Mouse (Mus musculus) monocyte, adult 5-6 weeks (primary cell): ENCODE data around the gene Fnbp4. TPM values are rescaled to one million over a fixed set of nuclear protein-coding genes. Genes with fewer than 3 reads are reported as not detected.

Experiments used
- ATAC-seq: fragments of 153-309, 156-312 bp; replicated peaks from 2 replicates; pipeline ENCODE4 v1.8.0; 2017; ENCODE audit warnings: mild to moderate bottlenecking; ENCODE audit not compliant: low TSS enrichment, insufficient number of reproducible peaks, severe bottlenecking, poor library complexity, low FRiP score
- total RNA-seq: library from RNA; stranded (forward); fragments of 200-1000, 200-491, 200-594 nt; gene quantifications from 3 replicates; pipeline ENCODE4 v1.2.3, GENCODE M21; 2017

Gene Fnbp4
- 190 to 295 TPM (median 209 TPM) in 3 replicates for total RNA-seq

GRCm38 (mm10) chr2:90745053-90745678 is at the start of gene Fnbp4:
Gene Fnbp4, plus strand, starts transcription at chr2:90745370.
- ATAC-seq: peak; percentile 98

GRCm38 (mm10) chr2:90700943-90701342 is 44.2 kb upstream of the Fnbp4 start:
- ATAC-seq: no peak

GRCm38 (mm10) chr2:90708548-90708947 is 36.6 kb upstream of the Fnbp4 start:
- ATAC-seq: no peak

GRCm38 (mm10) chr2:90715555-90716092 is 29.5 kb upstream of the Fnbp4 start:
- no peak for ATAC-seq

DNA sequence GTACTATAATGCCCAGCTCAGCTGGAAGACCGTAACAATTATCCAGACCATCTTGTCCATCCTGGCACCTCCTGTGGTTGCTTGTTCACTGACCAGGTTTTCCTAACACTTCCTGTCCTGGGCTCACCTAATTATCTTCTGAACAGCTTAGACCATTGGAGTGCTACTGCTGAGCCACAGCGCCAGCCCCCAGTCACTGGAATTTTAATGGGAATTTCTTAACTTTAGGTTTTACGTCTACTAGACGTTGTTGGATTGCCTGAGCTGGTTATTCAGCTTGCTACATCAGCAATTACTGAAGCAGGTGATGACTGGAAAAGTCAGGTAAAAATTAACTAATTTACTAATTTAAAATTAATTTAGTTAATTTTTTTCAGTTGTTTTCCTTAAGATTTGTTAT is 27.8 kb upstream of the Fnbp4 start:
- ATAC-seq: no peak

- ATAC-seq: no peak
Measured at GRCm38 (mm10) chr2:90717948-90718347, 27.2 kb upstream of the Fnbp4 start.

DNA sequence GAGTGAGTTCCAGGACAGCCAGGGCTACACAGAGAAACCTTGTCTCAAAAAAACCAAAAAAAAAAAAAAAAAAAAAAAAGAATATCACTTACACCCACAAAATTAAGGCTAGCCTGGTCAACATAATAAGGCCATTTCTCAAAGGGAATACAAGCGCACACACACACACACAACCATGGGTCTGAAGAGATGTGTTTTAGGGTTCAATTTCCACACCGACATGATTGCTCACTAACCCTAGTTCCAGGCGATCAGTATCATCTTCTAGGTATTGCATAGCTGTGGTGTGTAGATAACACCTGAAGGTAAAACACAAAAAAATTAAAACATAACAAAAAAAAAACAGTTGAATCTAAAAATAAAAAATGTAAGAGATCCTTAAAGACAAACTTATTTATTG is 18.4 kb upstream of the Fnbp4 start:
- ATAC-seq: no peak

- no peak for ATAC-seq
Measured at GRCm38 (mm10) chr2:90735326-90735725, 9.8 kb upstream of the Fnbp4 start.

DNA sequence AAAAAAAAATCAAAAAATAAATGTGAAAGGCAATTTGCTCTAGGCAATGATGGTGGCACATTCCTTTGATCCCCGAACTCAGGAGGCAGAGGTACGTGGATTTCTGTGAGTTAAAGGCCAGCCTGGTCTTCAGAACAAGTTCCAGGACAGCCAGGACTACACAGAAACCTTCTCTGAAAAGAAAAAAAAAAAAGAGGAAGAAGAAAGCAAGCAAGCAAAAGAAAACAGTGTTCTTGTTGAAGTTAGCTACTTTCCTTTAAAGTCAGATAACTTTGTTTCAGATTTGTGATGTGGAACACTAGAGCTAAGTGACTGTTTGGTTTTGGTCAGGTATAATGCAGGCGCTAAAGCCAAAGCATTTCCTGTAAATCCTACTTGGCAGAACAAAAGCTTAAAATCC is 6.4 kb upstream of the Fnbp4 start:
- no peak for ATAC-seq

GRCm38 (mm10) chr2:90739327-90739726 is 5.8 kb upstream of the Fnbp4 start:
- no peak for ATAC-seq

GRCm38 (mm10) chr2:90739921-90740320 is 5.2 kb upstream of the Fnbp4 start:
- no peak for ATAC-seq

- ATAC-seq: no peak
Measured at GRCm38 (mm10) chr2:90744285-90745052, 701 bp upstream of the Fnbp4 start.

DNA sequence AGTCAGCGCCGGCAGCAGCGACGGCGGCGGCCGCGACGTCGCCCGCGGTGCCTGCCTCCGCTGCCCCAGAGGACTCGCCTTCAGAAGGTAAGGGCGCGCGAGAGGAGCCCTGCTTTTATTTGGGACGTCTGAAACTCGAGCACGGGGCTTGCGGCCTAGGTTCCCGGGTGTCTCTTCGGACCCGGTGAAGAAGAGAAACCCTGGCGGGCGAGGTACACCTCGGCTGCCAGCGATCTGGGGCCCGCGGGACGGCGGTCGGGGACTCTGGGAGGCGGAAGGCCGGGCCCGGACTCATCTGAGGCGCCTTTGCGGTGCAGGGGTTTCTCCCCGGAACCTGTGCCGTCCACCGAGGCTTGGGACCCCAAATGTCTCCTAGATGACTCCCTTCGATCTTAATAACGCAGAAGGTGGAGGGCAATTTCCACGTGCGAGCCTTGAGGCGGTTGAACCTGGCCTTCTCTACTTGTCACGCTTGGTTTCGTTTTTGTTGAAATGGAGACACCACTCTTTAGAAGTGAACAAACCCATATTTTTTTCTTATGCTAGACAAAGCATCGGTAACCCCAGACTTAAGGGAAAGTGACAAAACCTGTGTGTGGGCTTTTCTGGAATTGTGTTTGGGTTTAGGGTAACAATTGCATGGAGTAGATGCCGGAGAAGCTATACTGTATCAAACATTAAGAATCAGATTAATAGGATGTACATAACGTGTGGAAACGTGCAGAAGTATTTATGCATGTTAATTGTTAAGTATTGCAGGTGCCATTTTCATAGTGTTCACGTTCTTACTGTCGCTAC is 769 bp downstream of the Fnbp4 start:
- 0 out of 2 replicates have a peak, but pooled peaks have one; percentile 2 for ATAC-seq

GRCm38 (mm10) chr2:90746538-90746865 is 1.3 kb downstream of the Fnbp4 start:
- ATAC-seq: no peak

DNA sequence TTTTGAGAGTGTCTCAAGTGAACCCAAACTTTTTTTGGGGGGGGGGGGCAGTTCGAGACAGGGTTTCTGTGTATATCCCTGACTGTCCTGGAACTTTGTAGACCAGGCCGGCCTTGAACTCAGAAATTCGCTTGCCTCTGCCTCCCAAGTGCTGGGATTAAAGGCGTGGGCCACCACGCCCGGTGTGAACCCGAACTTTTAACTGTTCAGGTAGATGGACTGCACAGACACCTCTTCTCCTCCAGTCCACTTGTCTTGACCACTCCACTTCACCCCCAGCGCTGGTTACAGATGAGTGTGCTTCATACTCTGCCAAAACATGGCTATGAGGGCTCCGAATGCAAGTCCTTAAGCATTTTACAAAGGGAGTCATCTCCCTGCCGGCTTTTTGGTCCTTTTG is 2.0 kb downstream of the Fnbp4 start:
- no peak for ATAC-seq

DNA sequence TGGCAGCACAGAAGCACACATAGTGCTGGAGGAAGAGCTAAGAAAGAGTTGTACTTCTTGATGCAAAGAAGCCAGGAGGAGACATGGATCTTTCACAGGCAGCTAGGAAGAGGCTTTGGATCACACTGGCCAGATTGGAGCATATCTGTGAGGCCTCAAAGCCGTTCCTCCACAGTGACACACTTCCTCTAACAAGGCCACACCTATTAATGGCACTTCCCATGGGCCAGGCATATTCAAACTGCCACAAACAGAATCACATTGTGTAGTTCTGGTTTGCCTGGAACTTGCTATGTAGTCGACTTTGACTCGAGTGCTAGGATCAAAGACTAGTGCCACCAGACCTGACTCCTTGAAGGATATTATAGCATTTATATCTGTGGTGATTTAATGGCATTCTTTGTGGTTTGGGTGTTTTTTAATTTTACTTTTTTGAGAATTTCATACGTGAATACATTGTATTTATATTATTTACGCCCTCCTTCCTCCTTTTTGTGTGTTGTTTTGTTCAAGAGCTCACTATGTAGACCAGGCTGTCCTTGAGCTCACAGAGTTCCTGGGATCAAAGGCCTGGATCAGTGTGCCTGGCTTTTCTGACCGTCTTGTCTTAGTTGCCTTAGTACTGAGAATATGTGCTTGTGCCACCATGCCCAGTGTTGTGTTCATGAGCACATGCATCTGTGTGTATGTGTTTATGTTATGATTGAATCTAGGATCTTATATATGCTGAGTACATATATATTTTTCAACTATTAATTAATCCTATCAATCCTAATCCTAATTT is 4.7 kb downstream of the Fnbp4 start:
- 0 out of 2 replicates have a peak, but pooled peaks have one; percentile 27 for ATAC-seq

GRCm38 (mm10) chr2:90753565-90753964 is 8.4 kb downstream of the Fnbp4 start:
- no peak for ATAC-seq

- no peak for ATAC-seq
Measured at GRCm38 (mm10) chr2:90754188-90754587, 9.0 kb downstream of the Fnbp4 start.

GRCm38 (mm10) chr2:90765123-90765522 is 20.0 kb downstream of the Fnbp4 start:
- no peak for ATAC-seq
